Mouse (Mus musculus) G1E-ER4 (cell line): Measurements from ENCODE around the gene Scn8a. TPM values are rescaled to one million over a fixed set of nuclear protein-coding genes. Genes with fewer than 3 reads are reported as not detected.

Source experiments
- GATA1 ChIP-seq: IDR thresholded peaks from one replicate; pipeline ENCODE4 v1.8.0; 2012; ENCODE audit warnings: low read length, inconsistent platforms
- polyA plus RNA-seq: library from polyadenylated mRNA; stranded (reverse); fragments of >175 nt; gene quantifications from 2 replicates; pipeline ENCODE4 v1.2.3, GENCODE M21; 2012

Scn8a gene
- polyA plus RNA-seq, 1 experiment: not detected

DNA sequence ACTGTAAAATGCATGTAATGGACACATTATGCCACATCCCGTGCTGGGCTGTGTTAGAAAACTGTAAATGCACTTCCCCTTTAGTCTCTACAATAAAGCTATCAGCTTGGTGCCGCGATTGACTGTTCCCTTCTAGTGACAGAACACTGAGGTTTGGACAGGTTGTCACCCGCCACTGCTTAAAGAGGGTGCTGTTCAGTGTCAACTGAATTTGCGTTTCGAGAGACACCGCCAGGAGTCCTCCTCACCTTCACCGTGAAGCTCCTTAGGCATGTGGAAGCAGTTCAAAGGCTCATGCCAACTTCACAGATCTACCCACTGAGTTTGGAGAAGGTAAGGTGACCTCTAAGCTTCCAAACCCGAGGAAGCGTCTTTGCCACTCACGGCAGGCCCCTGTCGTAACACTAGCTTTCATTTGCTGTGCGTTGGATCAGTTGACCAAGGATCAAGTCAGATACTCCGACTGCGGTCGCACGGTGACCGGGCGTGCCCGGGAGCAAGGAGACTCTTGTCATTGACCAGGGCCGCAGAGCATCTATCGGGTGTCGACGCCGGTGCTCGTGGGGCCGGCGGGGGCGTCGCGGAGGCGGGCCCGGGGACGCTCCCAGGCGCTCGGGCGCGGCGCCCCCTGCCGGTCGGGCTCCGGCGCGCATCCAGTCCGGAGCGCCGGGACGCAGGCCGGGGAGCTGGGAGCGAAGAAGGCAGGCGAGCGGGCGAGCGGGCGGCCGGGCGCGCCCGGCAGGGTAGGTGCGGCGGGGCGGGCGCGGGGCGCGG is 530 bp downstream of the Scn8a start:
- TF ChIP-seq GATA1: no peak

DNA sequence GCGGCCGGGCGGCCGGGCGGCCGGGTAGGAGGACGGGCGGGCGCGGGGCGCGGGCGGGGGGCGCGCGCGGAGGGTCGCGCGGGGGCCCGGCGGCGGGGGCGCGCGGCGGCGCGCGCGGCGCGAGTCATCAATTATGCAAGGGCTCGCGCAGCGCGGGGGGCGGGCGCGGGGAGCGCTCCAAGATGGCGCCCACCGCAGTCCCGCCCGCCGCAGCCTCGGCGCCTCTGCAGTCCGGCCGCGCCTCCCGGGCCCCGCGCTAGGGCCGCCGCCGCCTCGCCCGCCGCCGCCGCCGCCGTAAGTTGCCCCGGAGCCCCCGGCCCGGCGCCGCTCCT is 1.1 kb downstream of the Scn8a start:
- TF ChIP-seq GATA1: no peak

DNA sequence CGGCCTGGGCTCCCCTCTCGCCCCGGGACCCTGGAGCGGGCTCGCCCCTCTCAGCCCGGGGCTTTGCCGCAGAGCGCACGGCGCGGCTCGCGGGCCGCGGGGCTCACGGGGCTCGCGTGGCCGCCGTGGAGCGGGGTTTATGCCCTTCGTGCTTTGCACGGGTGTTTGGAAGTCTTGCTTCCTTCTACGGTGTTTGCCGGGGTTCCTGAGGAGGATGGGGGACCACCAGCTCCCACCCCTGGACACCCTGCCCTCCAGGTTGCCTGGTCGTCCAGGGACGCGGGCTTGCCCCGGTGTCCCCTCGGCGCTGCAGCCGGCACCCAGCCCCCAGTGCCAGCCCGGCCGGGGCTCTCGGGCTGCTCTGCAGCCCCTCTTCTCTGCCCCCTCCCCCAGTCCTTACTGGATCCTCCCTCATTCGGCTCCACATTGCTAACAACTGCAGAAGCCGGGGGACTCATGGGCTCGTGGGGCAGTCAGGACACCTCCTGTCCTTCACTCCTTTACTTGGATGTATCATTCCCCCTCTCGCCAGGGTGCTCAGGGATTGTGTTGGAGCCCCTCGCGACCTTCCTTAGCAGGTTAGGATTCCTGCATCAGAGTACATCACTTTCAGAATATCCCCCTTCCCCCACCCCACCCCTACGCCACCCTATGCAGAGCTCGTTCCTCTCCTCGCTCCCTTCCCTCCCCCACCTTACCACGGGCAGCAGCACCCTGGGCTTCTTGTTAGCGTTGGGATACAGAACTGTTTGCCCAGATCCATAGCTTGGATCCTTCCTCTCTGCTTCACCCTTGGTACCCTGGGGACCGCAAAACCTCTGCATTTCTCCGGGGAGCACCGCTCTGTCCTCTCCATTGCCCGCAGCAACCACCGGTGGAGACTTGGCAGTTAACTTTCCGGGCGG is 1.7 kb downstream of the Scn8a start:
- no peak for TF ChIP-seq GATA1

DNA sequence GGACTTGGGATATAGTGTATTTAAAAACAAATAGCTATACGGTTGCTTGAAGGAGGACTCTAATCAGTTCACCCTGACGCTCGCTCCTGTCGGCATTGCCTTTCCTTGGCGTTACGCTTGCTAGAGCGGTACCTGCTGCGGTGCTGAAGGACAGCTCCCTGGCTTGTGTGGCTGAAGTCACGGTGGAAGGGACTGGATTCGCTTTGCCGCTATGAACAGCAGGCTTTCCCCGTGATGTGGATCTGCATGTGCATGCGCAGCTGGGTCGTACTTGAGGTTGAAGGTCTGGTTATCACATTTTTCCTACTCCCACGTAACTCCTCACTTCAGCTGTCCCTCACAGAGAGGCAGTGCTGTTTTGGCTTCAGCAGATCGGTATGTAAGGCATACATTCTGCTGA is 3.5 kb downstream of the Scn8a start:
- TF ChIP-seq GATA1: no peak

DNA sequence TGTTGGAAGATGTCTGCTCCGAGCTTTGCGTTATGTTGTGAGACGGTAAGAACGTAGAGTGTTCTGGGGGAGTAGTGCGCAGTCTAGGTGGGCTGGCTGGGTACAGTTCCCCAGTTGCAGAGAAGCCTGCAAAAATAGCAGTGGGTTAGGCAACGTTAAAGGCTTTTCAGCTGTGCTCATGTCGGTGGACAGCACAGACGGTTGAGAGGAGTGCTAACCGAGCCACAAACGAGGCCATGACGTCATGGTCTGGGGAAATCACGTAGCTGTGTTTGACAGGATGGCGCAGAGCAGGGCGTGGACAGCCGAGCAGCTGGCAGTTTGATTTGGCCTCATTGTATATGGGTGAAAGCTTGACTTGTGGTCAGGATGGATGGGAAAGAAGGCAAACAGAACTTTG is 9.4 kb downstream of the Scn8a start:
- TF ChIP-seq GATA1: no peak

DNA sequence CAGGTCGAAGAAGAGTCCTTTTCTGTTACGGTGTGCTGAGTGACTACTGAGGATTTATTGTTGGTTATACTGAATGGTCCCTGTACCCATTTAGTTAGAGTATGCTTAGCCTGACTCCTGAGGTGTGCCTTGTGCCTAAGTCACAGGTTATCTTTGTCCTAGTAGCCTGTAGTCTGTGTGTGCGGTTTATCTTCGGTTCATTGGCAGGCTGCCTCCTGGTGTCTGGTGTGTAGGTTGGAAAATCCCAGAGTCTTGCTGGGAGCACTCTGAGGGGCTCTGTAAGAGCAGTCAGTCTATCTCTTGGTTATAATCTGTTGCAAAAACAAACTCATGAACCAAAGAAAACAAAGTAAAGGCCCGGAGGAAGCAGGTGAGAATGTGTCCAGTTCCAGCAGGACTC is 11.7 kb downstream of the Scn8a start:
- no peak for TF ChIP-seq GATA1

DNA sequence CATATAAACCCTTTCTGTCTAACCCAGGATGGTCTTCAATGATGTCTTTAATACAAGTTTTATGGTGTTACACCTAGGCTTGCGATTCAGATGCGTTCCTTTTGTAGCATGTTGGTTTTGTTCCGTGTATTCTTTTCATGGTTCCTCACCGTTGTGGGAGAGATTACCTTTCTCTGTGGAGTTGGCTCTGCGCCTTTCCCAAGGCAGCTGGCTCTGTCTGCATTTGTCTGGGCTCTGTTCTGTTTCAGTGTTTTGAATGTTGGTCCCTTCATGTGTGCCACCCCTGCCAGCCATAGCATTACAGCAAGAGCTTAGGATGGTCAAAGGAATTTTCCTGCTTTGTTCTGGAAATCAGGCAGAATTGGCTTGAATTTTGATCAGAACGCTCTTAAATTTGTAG is 14.8 kb downstream of the Scn8a start:
- TF ChIP-seq GATA1: no peak

DNA sequence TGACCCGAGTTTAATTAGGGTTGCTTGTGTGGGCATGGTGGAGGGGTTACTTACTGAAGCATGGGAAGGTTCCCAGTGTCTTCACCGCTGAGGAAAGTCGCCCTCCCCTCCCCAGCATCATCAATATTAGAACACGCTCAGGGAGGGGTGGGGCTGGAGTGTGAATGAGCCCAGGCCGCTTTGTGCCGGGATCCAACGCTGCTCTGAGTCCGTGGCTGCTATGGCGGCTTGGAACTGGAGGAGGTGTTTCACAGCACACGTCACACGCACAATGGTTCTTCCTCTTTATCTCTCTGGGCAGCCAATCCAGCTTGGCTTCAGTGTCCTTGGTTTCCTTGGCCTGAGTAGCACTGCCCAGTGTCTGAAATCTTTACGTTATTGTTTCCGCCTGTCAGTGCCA is 22.3 kb downstream of the Scn8a start:
- TF ChIP-seq GATA1: no peak

DNA sequence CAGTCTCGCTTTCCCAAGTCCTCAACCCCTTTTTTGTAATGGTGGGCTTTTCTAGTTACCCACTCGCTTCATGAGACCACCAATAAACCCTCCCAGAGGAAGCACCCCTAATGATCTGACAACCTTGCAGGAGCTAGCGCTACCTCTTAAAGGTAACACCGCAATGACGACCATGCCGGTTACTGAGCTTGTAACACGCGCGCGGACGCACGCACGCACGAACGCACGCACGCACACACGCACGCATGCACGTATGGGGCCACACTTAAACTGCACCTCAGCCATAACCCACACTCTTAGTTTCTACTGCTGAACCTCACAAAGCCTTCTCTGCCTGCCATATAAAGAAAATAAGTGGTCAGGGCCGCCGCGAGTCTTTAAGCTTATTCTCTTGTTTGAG is 26.8 kb downstream of the Scn8a start:
- TF ChIP-seq GATA1: no peak

DNA sequence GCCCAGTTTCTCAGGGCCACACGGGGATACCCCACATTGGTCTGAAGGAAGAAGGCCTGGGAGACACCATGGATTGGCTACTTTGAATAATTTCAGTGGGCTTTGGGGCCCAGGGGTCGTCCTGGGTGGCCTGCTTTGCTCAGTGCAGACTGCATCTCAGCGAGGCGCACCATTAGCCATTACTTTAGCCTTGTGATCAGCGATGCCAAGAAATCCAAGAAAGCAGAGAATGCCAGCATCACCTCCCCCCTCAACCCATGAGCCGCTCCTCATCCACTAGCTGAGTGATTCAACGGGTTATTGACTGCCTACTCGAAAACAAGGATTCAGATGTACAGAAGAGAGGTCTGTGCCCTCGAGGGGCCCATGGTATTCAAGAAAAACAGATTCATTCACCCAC is 34.2 kb downstream of the Scn8a start:
- TF ChIP-seq GATA1: no peak

DNA sequence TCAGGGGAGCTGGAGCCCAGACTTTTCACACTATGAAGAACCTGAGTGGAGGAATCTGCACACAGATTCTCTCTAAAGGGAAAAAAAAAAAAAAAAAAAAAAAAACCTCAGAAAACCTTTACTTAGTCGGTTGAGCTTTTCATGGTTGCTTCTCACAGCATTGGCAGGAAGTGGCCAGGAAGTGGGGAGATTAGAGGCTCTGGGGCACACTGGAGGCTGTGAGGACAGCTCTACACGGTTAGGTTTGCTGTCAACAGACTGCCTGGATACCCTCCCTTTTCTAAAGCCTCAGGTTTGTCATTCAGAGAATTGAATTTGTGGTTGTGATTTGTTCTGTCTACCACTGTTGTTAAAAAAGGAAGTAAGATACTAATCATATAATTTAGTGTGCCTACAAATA is 35.3 kb downstream of the Scn8a start:
- TF ChIP-seq GATA1: no peak

DNA sequence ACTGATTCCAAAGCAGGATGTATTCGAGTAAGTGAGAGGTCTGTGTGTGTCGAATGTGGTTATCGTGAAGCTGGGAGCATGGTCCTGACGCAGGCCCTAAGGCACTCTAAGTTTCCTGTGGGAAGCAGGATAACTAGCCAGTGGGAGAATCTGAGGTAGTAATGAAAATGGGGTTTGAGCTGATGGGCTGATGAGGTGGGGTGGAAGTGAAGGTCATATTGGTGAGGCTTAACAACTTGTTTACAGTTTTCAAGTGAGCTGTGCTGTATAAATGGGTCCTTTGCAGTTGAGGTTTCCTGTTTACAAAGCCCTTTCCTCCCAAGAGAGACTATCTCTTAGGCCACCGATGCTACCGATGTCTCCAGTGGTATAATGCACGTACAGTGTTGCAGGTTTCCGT is 36.1 kb downstream of the Scn8a start:
- no peak for TF ChIP-seq GATA1

DNA sequence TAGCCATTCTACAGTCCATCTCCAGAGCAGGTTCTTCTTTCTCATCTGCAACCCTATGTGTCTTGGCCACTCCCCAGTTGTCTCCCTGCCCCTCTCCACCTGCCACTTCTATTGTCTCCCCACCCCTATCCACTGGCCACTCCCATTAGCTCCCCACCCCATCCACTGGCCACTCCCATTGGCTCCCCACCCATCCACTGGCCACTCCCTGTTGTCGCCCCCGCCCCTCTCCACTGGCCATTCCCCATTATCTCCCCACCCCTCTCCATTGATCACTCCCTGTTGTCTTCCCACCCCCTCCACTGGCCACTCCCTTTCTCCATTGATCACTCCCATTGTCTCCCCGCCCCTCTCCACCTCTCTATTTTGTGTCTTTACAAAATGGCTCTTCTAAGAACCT is 39.2 kb downstream of the Scn8a start:
- no peak for TF ChIP-seq GATA1

DNA sequence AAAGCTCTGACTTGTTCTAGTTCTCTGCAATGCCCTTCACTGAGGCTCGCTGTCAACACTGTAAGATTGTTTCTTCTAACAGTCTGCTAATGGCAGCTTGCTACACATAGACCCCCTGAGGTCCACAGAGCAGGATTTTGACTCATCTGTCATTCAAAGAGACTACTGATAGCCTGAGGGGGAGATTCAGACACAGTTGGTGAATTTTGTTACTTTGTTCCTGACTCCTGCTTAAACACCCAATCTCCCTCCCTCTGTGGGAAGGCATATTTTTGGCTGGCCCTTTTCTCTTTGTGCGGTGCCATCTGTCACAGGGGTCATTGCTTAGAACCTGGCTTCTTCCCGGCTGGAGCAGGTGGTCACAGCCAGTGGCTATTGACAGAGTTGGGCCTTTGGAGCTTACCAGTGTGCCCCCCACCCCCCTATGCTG is 40.1 kb downstream of the Scn8a start:
- TF ChIP-seq GATA1: no peak

DNA sequence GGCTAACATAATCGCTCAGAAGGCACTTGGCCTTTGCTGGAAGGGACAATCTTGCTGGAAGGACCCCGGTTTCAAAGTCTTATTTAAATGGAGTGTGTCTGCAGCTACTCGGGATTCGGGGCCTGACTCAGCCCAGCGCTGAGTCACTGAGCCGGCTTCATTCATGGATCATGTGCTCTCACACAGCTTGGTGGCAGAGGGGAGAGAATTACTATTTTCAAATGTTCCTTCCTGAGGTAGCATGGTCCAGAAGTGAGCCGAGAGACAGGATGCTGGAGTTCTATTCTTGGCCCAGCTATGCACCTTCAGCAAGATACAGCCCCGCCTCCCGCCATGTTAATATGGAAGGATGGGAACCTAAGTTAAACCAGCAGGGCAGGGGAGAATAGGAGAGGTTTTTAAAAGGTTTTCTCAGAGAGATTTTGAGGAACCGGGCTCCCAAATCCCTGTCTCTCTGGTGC is 40.8 kb downstream of the Scn8a start:
- no peak for TF ChIP-seq GATA1

DNA sequence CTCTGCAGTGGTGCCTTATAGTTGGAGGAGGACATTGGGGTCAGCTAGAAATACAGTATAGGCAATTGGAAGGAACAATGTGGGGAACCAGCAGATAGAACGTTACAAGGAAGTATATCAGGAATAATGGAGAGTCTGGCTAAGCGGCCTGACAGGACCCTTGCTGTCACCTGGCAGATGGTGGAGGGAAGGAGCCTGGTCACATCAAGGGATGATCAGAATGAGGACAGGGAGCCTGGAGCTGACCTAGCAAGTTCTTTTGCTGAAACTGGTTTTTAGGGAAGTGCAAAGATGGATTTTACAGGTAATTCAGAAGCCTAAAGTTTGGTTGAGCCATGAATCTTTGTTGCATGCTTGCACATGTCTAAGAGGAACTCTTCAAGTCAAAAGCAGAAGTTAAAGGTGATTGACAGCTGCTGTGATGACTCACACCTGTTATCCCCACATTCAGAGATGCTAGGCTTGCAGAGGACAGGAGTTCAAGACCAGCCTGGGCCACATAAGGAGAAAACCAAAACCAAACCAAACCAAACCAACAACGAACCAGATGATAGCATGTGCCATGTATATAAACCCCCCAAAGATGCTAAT is 43.1 kb downstream of the Scn8a start:
- no peak for TF ChIP-seq GATA1

DNA sequence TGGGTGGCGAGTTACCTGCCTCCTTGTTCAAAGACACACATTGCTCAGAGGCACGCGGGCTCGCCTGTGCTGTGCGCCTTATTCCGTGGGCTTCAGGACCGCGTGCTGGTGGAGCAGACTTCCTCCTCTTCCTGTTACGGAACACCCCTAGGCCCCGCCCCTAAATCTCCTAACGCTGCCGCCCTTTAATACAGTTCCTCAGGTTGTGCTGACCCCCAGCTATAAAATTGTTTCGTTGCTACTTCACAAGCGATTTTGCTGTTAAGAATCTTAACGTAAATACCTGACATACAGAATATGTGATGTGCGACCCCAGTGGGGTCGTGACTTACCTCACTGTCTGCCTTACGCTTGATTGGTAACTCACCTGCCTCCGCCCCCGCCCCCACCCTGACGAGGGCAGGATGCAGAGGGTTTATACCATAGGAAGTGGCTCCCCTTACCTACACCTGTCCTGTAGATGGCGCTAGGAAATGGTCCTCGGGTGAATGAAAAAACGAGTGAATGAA is 45.1 kb downstream of the Scn8a start:
- no peak for TF ChIP-seq GATA1
